Mouse (Mus musculus) spleen, adult 2 months (tissue): Measurements from ENCODE around the gene Galns.

Experiments used
- CTCF ChIP-seq: fragments of 200-500 bp; IDR thresholded peaks from 2 replicates; pipeline ENCODE4 v1.5.1; 2011; ENCODE audit warnings: mild to moderate bottlenecking, inconsistent platforms; ENCODE audit not compliant: insufficient read depth, insufficient read length, insufficient replicate concordance; ENCODE audit errors: extremely low read depth
- POLR2A ChIP-seq: fragments of 200-500 bp; IDR thresholded peaks from 2 replicates; pipeline ENCODE4 v1.6.1; 2011; ENCODE audit warnings: low read depth, low read length, inconsistent platforms

DNA sequence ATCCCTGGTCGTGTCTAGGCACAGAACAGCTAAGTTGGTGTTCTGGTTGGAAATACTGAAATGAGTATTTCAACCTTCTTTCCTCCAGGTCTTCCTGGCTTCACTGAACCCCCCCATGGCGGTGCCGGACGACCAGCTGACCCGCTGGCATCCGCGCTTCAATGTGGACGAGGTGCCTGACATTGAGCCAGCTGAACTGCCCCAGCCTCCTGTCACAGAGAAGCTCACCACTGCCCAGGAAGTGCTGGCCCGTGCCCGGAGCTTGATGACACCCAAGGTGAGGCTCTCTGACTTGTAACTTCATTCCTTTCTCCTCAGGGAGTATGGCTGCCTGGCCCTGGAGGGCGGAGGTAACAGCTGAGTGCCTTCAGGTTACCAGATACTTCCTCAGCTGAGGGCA lies 40.1 kb downstream of the Galns start:
- TF ChIP-seq CTCF (no peak), POLR2A (no peak)
